Comparison of ENCODE assay signal across 11 mouse cellular contexts in the genomic region with DNA sequence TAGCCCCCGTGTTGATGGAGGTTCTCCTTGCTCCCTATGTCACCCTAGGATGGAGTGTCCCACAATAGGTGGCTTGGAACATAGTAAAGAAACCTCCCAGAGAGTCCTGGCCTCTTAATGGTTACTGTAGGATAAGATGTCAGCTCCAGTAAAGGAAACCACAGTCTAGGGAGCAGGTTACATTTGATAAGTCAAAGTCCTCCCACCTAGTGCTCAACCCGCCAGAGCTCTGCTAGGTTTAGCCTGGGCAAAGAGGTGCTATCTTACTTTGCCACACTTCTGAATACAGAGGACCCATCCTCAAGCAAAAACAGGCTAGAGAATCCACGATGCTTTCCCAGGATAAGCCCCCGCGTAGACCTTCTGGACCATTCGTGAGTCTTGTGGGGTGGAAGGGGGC. TPM values are rescaled to one million over a fixed set of nuclear protein-coding genes. Genes with fewer than 3 reads are reported as not detected.
DNase-seq lines count a peak whose midpoint lies in the region; ATAC-seq and TF ChIP-seq lines count a peak whose summit lies in the region.
"Had no signal": no experiment of that assay in that cellular context is flagged by ENCODE, and none has a peak within 500 bp of the region (broad histone marks: within the 10 kb centered on the region; RNA-seq: fewer than 3 reads in every experiment).

No protein-coding gene starts in this region.

- no peak overlapping the region for H3K9ac ChIP-seq in hindbrain, embryonic 11.5 days (ENCODE audit: low read depth, low read length)
- H3K9ac ChIP-seq in hindbrain, embryonic 16.5 days (ENCODE audit: low read depth, low read length), result no peak overlapping the region
- H3K9ac ChIP-seq in MEL (ENCODE audit: control insufficient read depth, low read depth, low read length, poor library complexity, severe bottlenecking), result 0 out of 2 replicates have a peak overlapping the region, but pooled peaks have one; percentile 11
- no peak overlapping the region for H3K9ac ChIP-seq in embryonic facial prominence, embryonic 15.5 days
- H3K9ac ChIP-seq in liver, embryonic 14.5 days (replicated peaks), result peak overlapping the region; percentile 31

- no peaks in the 10 kb centered on the region for H3K79me2 ChIP-seq in MEL (ENCODE audit: control insufficient read depth, insufficient read depth, low read length, poor library complexity)

- no peaks in the 10 kb centered on the region for H3K36me3 ChIP-seq in hindbrain, embryonic 11.5 days (ENCODE audit: control insufficient read depth, insufficient read depth, low read length)
- no peaks in the 10 kb centered on the region for H3K36me3 ChIP-seq in hindbrain, embryonic 16.5 days (ENCODE audit: control insufficient read depth, insufficient read depth, low read length)
- peaks cover 0 to 36% of the 10 kb centered on the region in 2 experiments; a peak in 2 of 4 replicates for H3K36me3 ChIP-seq in MEL (ENCODE audit: control insufficient read depth in 1 of 2, insufficient read depth in 2 of 2, low read length in 2 of 2)
- no peaks in the 10 kb centered on the region for H3K36me3 ChIP-seq in embryonic facial prominence, embryonic 15.5 days
- H3K36me3 ChIP-seq in liver, embryonic 14.5 days (replicated peaks; ENCODE audit: control insufficient read depth, insufficient read depth, low read depth), result no peaks in the 10 kb centered on the region

- TF ChIP-seq POLR2A in MEL (IDR thresholded peaks at IDR 0.05; ENCODE audit: control insufficient read depth in 1 of 2, insufficient read depth in 1 of 2, low read depth in 1 of 2, low read length in 2 of 2, poor library complexity in 1 of 2), result no peak

- WGBS in hindbrain, embryonic 11.5 days, result 87% methylated on average over 6 of the region's 6 CpGs
- 91% methylated on average over 6 of the region's 6 CpGs for WGBS in hindbrain, embryonic 16.5 days
- WGBS in embryonic facial prominence, embryonic 15.5 days, result 85% methylated on average over 6 of the region's 6 CpGs
- 14% methylated on average over 6 of the region's 6 CpGs for WGBS in liver, embryonic 14.5 days (ENCODE audit: insufficient replicate concordance)

- no peaks in the 10 kb centered on the region for H3K27me3 ChIP-seq in hindbrain, embryonic 11.5 days (ENCODE audit: control insufficient read depth, insufficient read depth, low read length)
- 0 out of 2 replicates have a peak, but pooled peaks cover 6% of the 10 kb centered on the region for H3K27me3 ChIP-seq in hindbrain, embryonic 16.5 days (replicated peaks; ENCODE audit: control insufficient read depth, insufficient read depth, low read length)
- no peaks in the 10 kb centered on the region for H3K27me3 ChIP-seq in MEL (ENCODE audit: control insufficient read depth in 1 of 2, insufficient read depth in 2 of 2, low read length in 2 of 2)
- H3K27me3 ChIP-seq in embryonic facial prominence, embryonic 15.5 days, result no peaks in the 10 kb centered on the region
- no peaks in the 10 kb centered on the region for H3K27me3 ChIP-seq in liver, embryonic 14.5 days (ENCODE audit: control insufficient read depth, insufficient read depth, low read length)

- H3K27ac ChIP-seq in hindbrain, embryonic 11.5 days (ENCODE audit: low read depth, low read length), result no peak overlapping the region
- H3K27ac ChIP-seq in hindbrain, embryonic 16.5 days (ENCODE audit: low read depth, low read length), result no peak overlapping the region
- H3K27ac ChIP-seq in MEL (ENCODE audit: control insufficient read depth, low read depth, low read length), result peak overlapping the region; percentile 64
- H3K27ac ChIP-seq in embryonic facial prominence, embryonic 15.5 days (replicated peaks), result peak overlapping the region; percentile 94
- H3K27ac ChIP-seq in liver, embryonic 14.5 days, result peak overlapping the region; percentile 72

- no peaks in the 10 kb centered on the region; the same call in none of the 2 replicates for H3K4me1 ChIP-seq in hindbrain, embryonic 11.5 days (replicated peaks; ENCODE audit: control insufficient read depth, insufficient read depth, low read length)
- H3K4me1 ChIP-seq in hindbrain, embryonic 16.5 days (ENCODE audit: control insufficient read depth, insufficient read depth, low read depth, low read length), result peaks cover 6% of the 10 kb centered on the region
- H3K4me1 ChIP-seq in MEL (ENCODE audit: control insufficient read depth in 1 of 2, insufficient read depth in 2 of 2, low read length in 2 of 2), result peaks cover 11 to 62% of the 10 kb centered on the region in 2 experiments
- peaks cover 69% of the 10 kb centered on the region for H3K4me1 ChIP-seq in embryonic facial prominence, embryonic 15.5 days
- H3K4me1 ChIP-seq in liver, embryonic 14.5 days (replicated peaks; ENCODE audit: control insufficient read depth in 2 of 2, insufficient read depth in 2 of 2, low read length in 1 of 2), result peaks cover 43 to 55% of the 10 kb centered on the region in 2 experiments

- TF ChIP-seq RAD21 in MEL (IDR thresholded peaks at IDR 0.05; ENCODE audit: low read depth, low read length), result no peak

- ATAC-seq in hindbrain, embryonic 11.5 days (ENCODE audit: low FRiP score), result no peak
- ATAC-seq in hindbrain, embryonic 16.5 days, result no peak
- ATAC-seq in embryonic facial prominence, embryonic 15.5 days (ENCODE audit: insufficient number of reproducible peaks, low FRiP score, low TSS enrichment, low read depth), result no peak
- peak; percentile 72 for ATAC-seq in liver, embryonic 14.5 days (ENCODE audit: insufficient read depth)

- no peak overlapping the region for H3K4me2 ChIP-seq in hindbrain, embryonic 11.5 days (replicated peaks; ENCODE audit: low read depth, low read length)
- no peak overlapping the region; the same call in 1 of the 2 replicates for H3K4me2 ChIP-seq in hindbrain, embryonic 16.5 days (ENCODE audit: low read length)
- H3K4me2 ChIP-seq in embryonic facial prominence, embryonic 15.5 days (replicated peaks), result peak overlapping the region; percentile 88
- peak overlapping the region; percentile 100 for H3K4me2 ChIP-seq in liver, embryonic 14.5 days (ENCODE audit: low read depth)

- H3K4me3 ChIP-seq in hindbrain, embryonic 11.5 days (ENCODE audit: low read depth, low read length), result peak overlapping the region; percentile 4; the same call in 1 of the 2 replicates
- no peak overlapping the region for H3K4me3 ChIP-seq in hindbrain, embryonic 16.5 days (ENCODE audit: low read length)
- H3K4me3 ChIP-seq in MEL (ENCODE audit: control insufficient read depth in 1 of 2, insufficient read depth in 1 of 2, low read depth in 2 of 2, low read length in 2 of 2), result no peak overlapping the region
- peak overlapping the region; percentile 58 for H3K4me3 ChIP-seq in embryonic facial prominence, embryonic 15.5 days (replicated peaks)
- no peak overlapping the region; a peak in 1 of 4 replicates for H3K4me3 ChIP-seq in liver, embryonic 14.5 days (ENCODE audit: insufficient read depth in 1 of 2, low read depth in 2 of 2, low read length in 2 of 2)

- TF ChIP-seq EP300 in MEL (IDR thresholded peaks at IDR 0.05; ENCODE audit: low read depth in 1 of 2, low read length in 2 of 2), result peak; percentile 80 to 89
- peak; percentile 52; the same call in 1 of the 2 replicates for TF ChIP-seq EP300 in liver, embryonic 14.5 days (IDR thresholded peaks at IDR 0.05; ENCODE audit: low read depth)

- no peak for TF ChIP-seq CTCF in MEL (IDR thresholded peaks at IDR 0.05 in 2 of 3, conservative IDR thresholded peaks at IDR 0.05 in 1 of 3; ENCODE audit: control insufficient read depth in 1 of 3, insufficient read depth in 1 of 3, low read depth in 2 of 3, low read length in 3 of 3, poor library complexity in 1 of 3, severe bottlenecking in 1 of 3)
- no peak for TF ChIP-seq CTCF in liver, embryonic 14.5 days (IDR thresholded peaks at IDR 0.05; ENCODE audit: low read depth)

- no peak for DNase-seq in hindbrain, embryonic 11.5 days (ENCODE audit: low spot score)
- peak; percentile 83 for DNase-seq in MEL (ENCODE audit: low read depth, low spot score)
- no peak for DNase-seq in liver, embryonic 14.5 days (ENCODE audit: low read depth in 3 of 3, low spot score in 3 of 3)
- no peak for DNase-seq in adrenal gland, postnatal 36 days
- no peak for DNase-seq in cerebellum, postnatal 10 days
- DNase-seq in ovary, postnatal 14 days (ENCODE audit: low spot score), result no peak
- DNase-seq: adrenal gland, postnatal 25 days had no signal

- H3K9me3 ChIP-seq in hindbrain, embryonic 11.5 days (ENCODE audit: control insufficient read depth, low read length), result no peaks in the 10 kb centered on the region
- H3K9me3 ChIP-seq in hindbrain, embryonic 16.5 days (ENCODE audit: control insufficient read depth, low read length), result no peaks in the 10 kb centered on the region
- H3K9me3 ChIP-seq in MEL (replicated peaks; ENCODE audit: insufficient read depth, low read length), result no peaks in the 10 kb centered on the region
- H3K9me3 ChIP-seq in embryonic facial prominence, embryonic 15.5 days (replicated peaks), result no peaks in the 10 kb centered on the region
- no peaks in the 10 kb centered on the region for H3K9me3 ChIP-seq in liver, embryonic 14.5 days (ENCODE audit: control insufficient read depth, low read length)

RNA-seq across cellular contexts. Expression of gene Tmem95, which starts 1.1 kb away (rescaled TPM):
- polyA plus RNA-seq in hindbrain, embryonic 11.5 days (2014; fragmentation: Nextera tagmentation; extraction: Ambion mirVana), result not detected in 2 replicates
- not detected in 2 replicates for polyA plus RNA-seq in hindbrain, embryonic 16.5 days (2015; fragmentation: Nextera tagmentation; extraction: Ambion mirVana)
- not detected in 2 replicates for total RNA-seq in MEL (2012; rRNA removed)
- not detected for polyA plus RNA-seq in MEL (2012; ENCODE audit: insufficient read depth in 1 of 2, insufficient read length in 2 of 2, low read depth in 1 of 2, low replicate concordance in 2 of 2, missing spikeins in 1 of 2)
- polyA plus RNA-seq in embryonic facial prominence, embryonic 15.5 days (2015; fragmentation: Nextera tagmentation; extraction: Ambion mirVana), result 0.35 and 0.47 TPM in 2 replicates
- not detected in 2 replicates for polyA plus RNA-seq in liver, embryonic 14.5 days (2012; rRNA removed)
- not detected in 2 replicates for polyA plus RNA-seq in liver, embryonic 14.5 days (2014; fragmentation: Nextera tagmentation; extraction: Ambion mirVana)
- not detected for total RNA-seq in adrenal gland, postnatal 36 days (2021)
- total RNA-seq: adrenal gland, postnatal 25 days had no signal
- polyA plus RNA-seq: large intestine, adult 2 months; midbrain, embryonic 11.5 days had no signal

RNA-seq across cellular contexts. Expression of gene Kctd11, which starts 2.3 kb away (rescaled TPM):
- 2.3 and 2.4 TPM in 2 replicates for polyA plus RNA-seq in hindbrain, embryonic 11.5 days (2014; fragmentation: Nextera tagmentation; extraction: Ambion mirVana)
- polyA plus RNA-seq in hindbrain, embryonic 16.5 days (2015; fragmentation: Nextera tagmentation; extraction: Ambion mirVana), result 2.2 and 3.2 TPM in 2 replicates
- total RNA-seq in MEL (2012; rRNA removed), result 0.19 and 0.26 TPM in 2 replicates
- under 1 TPM in 1 of 2 experiments, not detected in 1; 0.49 TPM for polyA plus RNA-seq in MEL (2012; ENCODE audit: insufficient read depth in 1 of 2, insufficient read length in 2 of 2, low read depth in 1 of 2, low replicate concordance in 2 of 2, missing spikeins in 1 of 2)
- polyA plus RNA-seq in embryonic facial prominence, embryonic 15.5 days (2015; fragmentation: Nextera tagmentation; extraction: Ambion mirVana), result 13.8 and 18.1 TPM in 2 replicates
- polyA plus RNA-seq in liver, embryonic 14.5 days (2012; rRNA removed), result 0.93 TPM in 2 replicates
- 0.53 and 1.00 TPM in 2 replicates for polyA plus RNA-seq in liver, embryonic 14.5 days (2014; fragmentation: Nextera tagmentation; extraction: Ambion mirVana)
- 1 to 10 TPM; 4.2 to 5.4 TPM for total RNA-seq in adrenal gland, postnatal 36 days (2021)

RNA-seq across cellular contexts. Expression of gene Acap1, which starts 16.4 kb away (rescaled TPM):
- 0.45 and 1.4 TPM in 2 replicates for polyA plus RNA-seq in hindbrain, embryonic 11.5 days (2014; fragmentation: Nextera tagmentation; extraction: Ambion mirVana)
- 0.13 and 0.25 TPM in 2 replicates for polyA plus RNA-seq in hindbrain, embryonic 16.5 days (2015; fragmentation: Nextera tagmentation; extraction: Ambion mirVana)
- total RNA-seq in MEL (2012; rRNA removed), result 20.7 and 33.4 TPM in 2 replicates
- 10 to 100 TPM in 1 of 2 experiments, not detected in 1; 42.2 TPM for polyA plus RNA-seq in MEL (2012; ENCODE audit: insufficient read depth in 1 of 2, insufficient read length in 2 of 2, low read depth in 1 of 2, low replicate concordance in 2 of 2, missing spikeins in 1 of 2)
- polyA plus RNA-seq in embryonic facial prominence, embryonic 15.5 days (2015; fragmentation: Nextera tagmentation; extraction: Ambion mirVana), result 1.8 and 2.3 TPM in 2 replicates
- 2.7 and 2.8 TPM in 2 replicates for polyA plus RNA-seq in liver, embryonic 14.5 days (2012; rRNA removed)
- polyA plus RNA-seq in liver, embryonic 14.5 days (2014; fragmentation: Nextera tagmentation; extraction: Ambion mirVana), result 2.9 and 3.3 TPM in 2 replicates
- under 1 TPM; 0.23 to 0.89 TPM for total RNA-seq in adrenal gland, postnatal 36 days (2021)

RNA-seq across cellular contexts. Expression of gene Tnk1, which starts 20.4 kb away (rescaled TPM):
- polyA plus RNA-seq in hindbrain, embryonic 11.5 days (2014; fragmentation: Nextera tagmentation; extraction: Ambion mirVana), result 0.52 TPM in 1 of 2 replicates, not detected in the other
- polyA plus RNA-seq in hindbrain, embryonic 16.5 days (2015; fragmentation: Nextera tagmentation; extraction: Ambion mirVana), result 0.10 and 0.13 TPM in 2 replicates
- 0.13 and 0.35 TPM in 2 replicates for total RNA-seq in MEL (2012; rRNA removed)
- polyA plus RNA-seq in MEL (2012; ENCODE audit: insufficient read depth in 1 of 2, insufficient read length in 2 of 2, low read depth in 1 of 2, low replicate concordance in 2 of 2, missing spikeins in 1 of 2), result under 1 TPM in 1 of 2 experiments, not detected in 1; 0.25 TPM
- polyA plus RNA-seq in embryonic facial prominence, embryonic 15.5 days (2015; fragmentation: Nextera tagmentation; extraction: Ambion mirVana), result 6.9 TPM in 2 replicates
- polyA plus RNA-seq in liver, embryonic 14.5 days (2012; rRNA removed), result 1.2 TPM in 2 replicates
- polyA plus RNA-seq in liver, embryonic 14.5 days (2014; fragmentation: Nextera tagmentation; extraction: Ambion mirVana), result 0.43 and 0.80 TPM in 2 replicates
- not detected for total RNA-seq in adrenal gland, postnatal 36 days (2021)
- total RNA-seq: adrenal gland, postnatal 25 days had no signal

RNA-seq across cellular contexts. Expression of gene 2810408A11Rik, which starts 21.8 kb away (rescaled TPM):
- polyA plus RNA-seq in hindbrain, embryonic 11.5 days (2014; fragmentation: Nextera tagmentation; extraction: Ambion mirVana), result 14.5 and 14.7 TPM in 2 replicates
- polyA plus RNA-seq in hindbrain, embryonic 16.5 days (2015; fragmentation: Nextera tagmentation; extraction: Ambion mirVana), result 5.5 and 6.3 TPM in 2 replicates
- total RNA-seq in MEL (2012; rRNA removed), result 0.69 and 0.81 TPM in 2 replicates
- 1 to 10 TPM in 1 of 2 experiments, not detected in 1; 1.3 TPM for polyA plus RNA-seq in MEL (2012; ENCODE audit: insufficient read depth in 1 of 2, insufficient read length in 2 of 2, low read depth in 1 of 2, low replicate concordance in 2 of 2, missing spikeins in 1 of 2)
- 8.7 and 9.4 TPM in 2 replicates for polyA plus RNA-seq in embryonic facial prominence, embryonic 15.5 days (2015; fragmentation: Nextera tagmentation; extraction: Ambion mirVana)
- polyA plus RNA-seq in liver, embryonic 14.5 days (2012; rRNA removed), result 0.40 and 0.48 TPM in 2 replicates
- 0.93 and 1.7 TPM in 2 replicates for polyA plus RNA-seq in liver, embryonic 14.5 days (2014; fragmentation: Nextera tagmentation; extraction: Ambion mirVana)
- total RNA-seq in adrenal gland, postnatal 36 days (2021), result 1 to 10 TPM in 1 of 2 experiments, under 1 TPM in 1; 0.46 to 1.4 TPM

Comparison
In these comparisons a context has a peak if more than half of its experiments do, and no peak if none do; other contexts are left out.
1. H3K4me3 ChIP-seq: peak in hindbrain, embryonic 11.5 days (single experiment) and embryonic facial prominence, embryonic 15.5 days (single experiment); none in hindbrain, embryonic 16.5 days (single experiment), MEL (0 of 2) and liver, embryonic 14.5 days (0 of 2).
2. H3K27ac ChIP-seq: peak in MEL (single experiment), embryonic facial prominence, embryonic 15.5 days (single experiment) and liver, embryonic 14.5 days (single experiment); none in hindbrain, embryonic 11.5 days (single experiment) and hindbrain, embryonic 16.5 days (single experiment).
3. H3K4me2 ChIP-seq: peak in embryonic facial prominence, embryonic 15.5 days (single experiment) and liver, embryonic 14.5 days (single experiment); none in hindbrain, embryonic 11.5 days (single experiment) and hindbrain, embryonic 16.5 days (single experiment).
4. H3K9ac ChIP-seq: peak in MEL (single experiment) and liver, embryonic 14.5 days (single experiment); none in hindbrain, embryonic 11.5 days (single experiment), hindbrain, embryonic 16.5 days (single experiment) and embryonic facial prominence, embryonic 15.5 days (single experiment).